Mouse (Mus musculus) mouse embryonic stem cell (cell line): Measurements from ENCODE around the gene Kmt5a.
"Not testable (repeated sequence)": the region's sequence is repeated elsewhere in the genome, so short reads cannot be mapped to it uniquely, and the experiment has no call there.

Experiments used
- in situ Hi-C, 2 experiments: fragments of 300-500 bp; cut with MboI; formaldehyde crosslinking; loops; 1 replicate in 1 of 2; 3 replicates in 1 of 2; pipeline ENCODE4 v1.14.3; 2019 to 2020; ENCODE audit warnings: low sequenced_read_pairs in 2 of 2, low pct_unique_long_range_greater_than_20kb in 1 of 2, mixed read lengths in 1 of 2; ENCODE audit not compliant: unreplicated experiment in 1 of 2

Kmt5a gene

DNA sequence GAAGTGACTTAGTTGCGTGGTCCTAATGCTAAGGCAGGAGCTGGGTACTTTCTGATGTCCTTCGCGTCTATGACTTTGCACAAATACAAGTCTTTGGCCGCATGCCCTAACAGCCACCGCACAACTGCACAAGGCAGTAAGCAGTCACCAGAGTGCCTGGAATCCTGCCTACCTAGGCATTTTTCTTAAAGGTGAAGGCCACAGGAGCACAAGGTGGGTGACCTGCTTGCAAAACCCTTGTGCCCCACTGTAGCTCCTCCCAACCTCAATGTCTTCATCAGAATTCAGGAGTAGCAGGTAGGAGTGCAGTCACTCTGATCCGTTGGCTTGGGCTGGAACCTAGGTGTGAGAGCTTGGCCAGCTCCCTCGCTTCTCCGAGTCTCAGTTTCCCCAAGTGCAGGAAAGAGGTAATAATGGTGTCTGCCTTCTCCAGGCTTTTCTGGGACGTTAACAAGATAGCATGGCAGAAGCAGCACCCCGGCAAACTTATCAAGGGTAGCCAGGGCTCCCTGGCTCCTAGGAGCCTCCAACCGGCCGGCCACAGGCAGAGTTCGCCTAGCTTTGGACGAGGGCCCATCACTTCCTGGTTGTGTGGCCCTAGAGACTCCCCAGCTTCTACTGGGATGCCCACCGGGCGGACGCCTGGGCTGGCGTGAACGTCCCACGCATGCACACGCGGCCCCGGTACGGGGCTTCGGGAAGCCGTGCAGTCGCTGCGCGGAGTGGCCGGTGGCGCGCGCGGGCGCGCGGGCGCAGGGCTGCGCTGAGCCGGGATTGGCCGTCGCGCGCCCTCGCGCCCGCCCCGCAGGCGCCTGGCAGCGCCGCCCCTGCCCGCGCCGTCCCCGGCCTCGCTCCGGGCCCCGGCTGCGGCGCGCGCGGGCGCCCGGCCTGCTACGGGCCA lies 5.2 kb downstream of the Kmt5a start:
- in situ Hi-C loops: no loop called here

DNA sequence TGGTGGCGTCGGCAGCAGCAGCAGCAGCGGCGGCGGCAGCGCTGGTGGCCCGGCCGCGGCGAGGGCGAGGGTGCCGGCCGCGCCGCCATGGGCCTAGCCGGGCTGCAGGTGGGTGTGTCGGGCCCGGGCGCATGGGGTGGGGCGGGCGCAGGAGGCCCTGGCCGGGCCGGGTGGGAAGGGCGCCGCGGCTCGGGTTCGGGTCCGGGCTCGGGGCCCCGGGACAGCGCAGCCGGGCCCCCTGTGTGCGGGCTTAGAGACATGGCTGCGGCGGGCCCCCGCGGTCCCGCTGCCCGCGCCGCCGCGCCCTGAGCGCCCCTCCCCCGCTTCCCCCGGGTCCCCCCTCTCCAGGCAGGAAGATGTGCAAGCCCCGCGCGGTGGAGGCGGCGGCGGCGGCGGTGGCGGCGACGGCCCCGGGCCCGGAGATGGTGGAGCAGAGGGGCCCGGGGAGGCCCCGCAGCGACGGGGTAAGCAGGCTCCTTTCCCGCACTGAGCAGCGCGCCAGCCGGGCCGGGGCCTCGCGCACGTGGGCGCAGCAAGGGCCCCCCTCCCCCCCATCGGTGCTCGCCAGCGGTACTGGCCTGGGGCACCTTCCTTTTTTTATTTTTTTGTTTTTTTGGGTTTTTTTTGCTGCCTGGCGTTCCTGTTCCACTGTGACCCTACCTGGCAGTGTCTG lies 6.0 kb downstream of the Kmt5a start:
- in situ Hi-C loops: no loop called here

GRCm38 (mm10) chr5:124446301-124446881 lies 6.7 kb downstream of the Kmt5a start:
- in situ Hi-C loops: no loop called here

DNA sequence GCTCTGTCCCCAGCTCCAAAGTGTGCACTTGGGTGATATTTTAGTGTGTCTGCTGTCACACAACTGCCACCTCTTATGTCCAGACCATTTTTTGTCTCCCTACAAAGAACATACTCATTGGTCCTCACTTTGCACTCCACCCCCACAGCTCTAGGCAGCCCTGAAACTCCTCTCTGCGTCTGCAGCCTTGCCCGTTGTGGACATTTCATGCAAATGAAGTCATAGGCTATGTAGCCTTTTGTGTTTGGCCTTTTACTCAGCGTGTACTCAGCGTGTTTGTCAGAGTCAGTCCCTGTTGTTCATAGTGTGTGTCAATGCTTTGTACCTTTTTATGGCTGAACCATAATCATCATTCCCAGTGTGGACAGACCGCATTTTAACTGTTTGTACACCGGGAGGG lies 9.8 kb downstream of the Kmt5a start:
- in situ Hi-C loops: no loop called here

DNA sequence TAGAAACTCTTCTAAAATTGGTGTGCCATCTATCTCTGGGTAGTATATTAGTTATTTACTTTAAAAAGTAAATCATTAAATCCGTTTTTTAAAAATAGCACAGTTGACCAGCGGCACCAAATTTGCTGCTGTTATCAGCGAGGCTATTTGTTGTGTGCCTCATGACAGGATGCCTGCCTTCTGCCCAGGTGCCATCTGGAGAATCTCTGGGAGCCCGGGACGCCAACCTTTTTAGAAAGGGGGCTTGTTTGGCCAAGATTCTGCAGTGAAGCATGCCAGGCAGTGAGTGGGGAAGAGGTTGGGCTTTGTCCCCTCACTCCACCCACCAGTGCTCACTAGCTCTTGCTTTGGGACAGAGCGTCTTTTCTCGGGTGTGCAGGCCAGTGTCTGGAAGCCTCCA lies 10.3 kb downstream of the Kmt5a start:
- in situ Hi-C loops: no loop called here

- in situ Hi-C loops: no loop called here
Observed at GRCm38 (mm10) chr5:124450641-124451340, 11.1 kb downstream of the Kmt5a start.

DNA sequence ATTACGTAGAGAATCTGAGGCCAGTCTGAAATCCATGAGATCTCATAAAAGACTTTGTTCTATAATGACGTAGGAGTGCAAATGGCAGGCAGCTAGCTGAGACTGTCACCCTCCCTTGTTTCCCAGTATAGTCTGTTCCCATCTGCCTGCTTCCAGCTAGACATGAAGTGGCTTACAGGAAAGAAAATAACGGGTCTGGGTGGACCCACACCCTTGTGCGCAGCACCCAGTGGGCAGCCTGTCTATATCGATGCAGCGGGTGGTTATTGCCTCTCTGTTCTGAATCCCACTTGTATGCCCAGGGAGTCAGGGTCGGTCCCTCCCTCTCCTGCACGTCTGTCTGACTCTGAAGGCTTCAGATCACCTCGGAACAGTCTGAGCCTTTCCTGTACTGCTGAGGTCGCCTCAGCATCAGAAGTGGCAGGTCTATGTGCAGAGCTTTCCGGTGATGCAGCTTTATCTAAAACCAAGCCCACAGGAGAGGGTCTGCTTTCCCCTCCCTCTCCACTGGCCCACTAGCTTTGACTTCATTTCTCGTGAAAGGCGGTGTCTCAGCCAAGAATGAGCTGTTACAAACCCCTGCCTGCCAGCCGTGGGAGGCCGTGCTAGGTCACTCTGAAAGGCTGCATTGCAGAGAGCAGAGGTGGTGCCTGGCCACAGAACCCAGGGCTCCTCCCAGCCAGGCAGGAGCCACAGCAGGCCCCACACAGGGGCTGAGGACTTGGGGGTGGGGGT lies 12.9 kb downstream of the Kmt5a start:
- in situ Hi-C loops: no loop called here

GRCm38 (mm10) chr5:124453339-124454081 lies 13.8 kb downstream of the Kmt5a start:
- in situ Hi-C loops: no loop called here

DNA sequence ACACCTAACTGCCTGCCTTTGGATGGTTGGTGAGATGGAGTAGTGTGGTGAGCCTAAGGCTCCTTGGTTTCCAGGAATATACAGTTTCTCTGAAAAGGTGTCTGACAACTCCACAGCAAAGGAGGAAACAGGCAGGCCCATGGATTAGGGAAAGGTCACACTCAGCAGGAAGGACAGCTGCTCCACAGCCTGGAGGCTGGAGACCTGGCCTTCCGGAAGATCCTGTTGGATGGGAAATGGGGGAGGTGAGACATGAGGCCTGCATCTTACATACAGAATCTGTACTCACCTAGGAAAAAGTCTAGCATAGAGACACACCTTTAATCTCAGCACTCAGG lies 14.3 kb downstream of the Kmt5a start:
- in situ Hi-C loops: no loop called here

GRCm38 (mm10) chr5:124456762-124457161 lies 17.0 kb downstream of the Kmt5a start:
- in situ Hi-C loops: no loop called here

DNA sequence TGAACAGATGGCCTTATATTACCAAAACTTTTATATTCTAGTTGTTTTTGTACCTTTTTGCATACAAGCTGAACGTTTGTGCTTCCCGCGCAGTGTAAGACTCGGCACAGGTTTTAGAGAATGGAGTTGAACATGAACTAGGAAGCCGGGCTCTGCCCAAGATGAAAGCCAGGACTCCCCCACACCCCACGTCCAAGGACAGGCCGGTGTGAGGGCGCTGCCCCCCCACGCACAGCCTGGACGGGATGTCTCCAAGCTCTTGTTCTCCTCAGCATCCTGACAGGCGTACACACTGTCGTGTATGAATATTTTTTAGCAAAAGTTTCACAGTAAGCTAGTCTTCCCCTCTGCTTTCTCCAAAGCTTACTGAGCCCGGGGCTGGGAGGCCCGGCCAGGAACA lies 21.2 kb downstream of the Kmt5a start:
- in situ Hi-C loops: not testable (repeated sequence)

DNA sequence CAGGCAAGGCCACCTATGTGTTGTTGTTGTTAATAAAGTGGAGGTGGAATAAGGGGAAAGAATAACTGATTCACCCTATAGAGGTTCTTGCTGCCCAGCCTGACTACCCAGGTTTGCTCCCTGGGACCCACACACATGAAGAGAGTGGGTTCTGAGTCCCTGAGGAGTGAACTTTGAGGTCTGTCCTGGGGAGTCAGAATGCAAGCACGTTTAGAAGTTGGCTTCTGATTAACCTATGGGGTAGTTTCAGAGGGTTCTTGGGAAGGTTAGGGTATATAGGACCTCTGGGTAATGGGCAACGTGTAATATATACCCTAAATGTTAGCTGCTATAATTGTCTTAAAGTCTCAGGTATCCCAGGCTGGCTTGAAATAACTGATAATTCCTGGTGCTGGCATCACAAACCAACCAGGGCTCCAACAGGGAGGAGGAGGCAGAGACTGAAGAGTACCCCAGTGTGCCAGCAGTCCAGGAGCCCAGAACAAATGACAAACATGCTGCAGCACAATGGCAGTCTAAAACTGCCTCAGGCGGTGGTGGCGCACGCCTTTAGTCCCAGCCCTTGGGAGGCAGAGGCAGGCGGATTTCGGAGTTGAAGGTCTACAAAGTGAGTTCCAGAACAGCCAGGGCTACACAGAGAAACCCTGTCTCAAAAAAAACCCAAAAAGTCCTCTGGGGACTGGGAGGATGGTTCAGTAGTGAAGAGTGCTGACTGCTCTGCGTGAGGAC lies 22.7 kb downstream of the Kmt5a start:
- in situ Hi-C loops: no loop called here

DNA sequence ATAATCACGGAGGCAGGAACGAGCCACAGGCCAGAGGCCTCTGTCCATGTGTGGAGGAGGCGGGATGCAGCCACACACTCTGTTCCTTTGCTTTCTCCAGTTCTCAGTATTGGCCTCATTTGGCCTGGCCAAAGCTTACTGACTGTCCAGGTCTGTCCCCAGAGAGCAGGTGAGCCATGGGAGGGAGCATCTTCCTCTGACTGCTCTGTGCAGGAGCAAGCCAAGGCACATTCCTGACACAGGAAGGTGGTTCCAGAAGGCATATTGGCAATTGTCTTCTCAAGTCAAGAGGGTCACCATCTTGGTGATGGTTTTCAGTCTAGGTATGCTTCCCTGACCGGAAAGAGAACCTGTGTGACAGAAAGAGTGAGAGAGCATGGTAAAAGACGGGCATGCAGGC lies 23.7 kb downstream of the Kmt5a start:
- in situ Hi-C loops: no loop called here

DNA sequence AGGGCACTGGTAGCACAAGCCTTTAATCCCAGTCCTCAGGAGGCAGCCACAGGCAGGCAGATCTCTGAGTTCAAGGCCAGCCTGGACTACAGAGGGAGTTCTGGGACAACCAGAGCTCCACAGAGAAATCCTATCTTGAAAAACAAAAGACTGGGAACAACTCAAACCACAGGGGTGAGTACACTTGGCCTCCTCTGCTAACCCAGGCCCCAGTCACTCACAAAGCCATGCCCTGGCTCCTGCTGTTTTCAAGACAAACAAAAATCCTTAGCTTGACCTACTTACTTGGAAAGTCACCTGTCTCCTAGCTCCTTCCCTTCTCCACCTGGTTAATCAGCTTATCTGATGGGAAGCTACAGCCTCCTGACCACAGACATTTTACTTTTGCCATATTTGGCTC lies 25.2 kb downstream of the Kmt5a start:
- in situ Hi-C loops: no loop called here

DNA sequence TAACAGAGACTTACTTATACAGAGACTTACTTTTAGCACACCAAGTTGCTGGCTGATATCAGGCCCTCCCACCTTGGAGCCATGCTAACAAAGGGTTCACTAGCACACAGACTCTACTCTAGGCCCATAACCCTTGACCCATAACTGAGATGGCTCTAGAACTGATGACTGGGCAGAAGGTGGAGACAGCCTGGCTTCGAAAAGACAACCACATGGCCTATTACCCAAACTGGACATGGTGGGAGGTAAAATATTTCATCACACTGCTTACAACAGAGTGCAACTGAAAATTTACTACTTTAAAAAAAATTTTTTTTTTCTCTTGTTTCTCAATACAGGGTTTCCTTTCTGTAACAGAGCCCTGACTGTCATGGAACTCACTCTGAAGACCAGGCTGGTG lies 28.0 kb downstream of the Kmt5a start:
- in situ Hi-C loops: no loop called here

GRCm38 (mm10) chr5:124468365-124468764 lies 28.6 kb downstream of the Kmt5a start:
- in situ Hi-C loops: no loop called here

- in situ Hi-C loops: no loop called here
Observed at GRCm38 (mm10) chr5:124469486-124469885, 29.8 kb downstream of the Kmt5a start.
